Mouse (Mus musculus) adipose tissue, adult 10 weeks (tissue): ENCODE measurements around the gene Plk3. TPM values are rescaled to one million over a fixed set of nuclear protein-coding genes. Genes with fewer than 3 reads are reported as not detected.

Experiments
- polyA plus RNA-seq: library from polyadenylated mRNA; stranded (reverse); fragments of 350-450 nt; fragmentation: Illumina TruSeq; extraction: RNeasy Lipid Tissue Mini Kit (QIAGEN cat#74804); gene quantifications from one replicate; pipeline ENCODE4 v1.2.3, GENCODE M21; 2014; ENCODE audit warnings: low read depth, low replicate concordance

Plk3 gene
- polyA plus RNA-seq, result 6.5 TPM

DNA sequence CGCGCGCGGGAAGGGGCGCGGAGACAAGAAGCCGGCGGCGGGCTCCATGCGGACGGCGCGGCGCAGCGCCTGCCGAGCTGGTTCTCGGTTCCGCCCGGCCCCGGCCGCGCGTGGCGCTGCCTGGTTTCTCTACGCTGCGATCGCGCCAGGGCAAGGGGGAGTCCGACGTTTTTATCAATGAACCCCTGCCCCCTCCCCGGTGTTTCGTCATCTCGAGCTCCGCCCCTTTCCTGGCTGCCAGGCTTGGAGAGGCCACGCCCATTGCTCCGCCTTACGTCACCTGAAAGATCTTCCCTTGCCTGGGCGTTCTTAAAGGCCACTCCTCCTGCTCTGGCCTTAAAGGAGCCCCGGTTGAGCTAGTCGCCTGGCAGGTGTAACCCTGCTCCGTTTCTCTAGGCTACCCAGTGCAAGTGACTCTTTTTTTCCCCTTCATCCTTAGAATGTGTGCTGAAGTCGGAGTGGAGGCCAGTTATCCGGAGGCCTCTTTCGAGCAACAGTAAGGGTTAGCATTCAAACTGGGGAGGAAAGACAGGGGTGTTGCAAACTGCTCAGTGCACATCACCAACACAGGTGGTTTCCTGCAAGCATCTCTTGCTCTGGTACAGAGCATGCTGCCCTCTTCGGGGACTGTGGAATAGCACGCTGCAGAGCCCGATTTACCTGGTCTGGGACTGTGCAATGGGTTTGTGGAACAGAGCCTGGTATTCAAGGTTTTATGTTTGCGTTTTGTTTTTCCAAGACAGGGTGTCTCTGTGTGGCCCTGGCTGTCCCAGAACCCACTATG, at the start of gene Plk3:
TSS of gene Plk3 (minus strand) at position 147 of the 784 bp plus-strand sequence.

DNA sequence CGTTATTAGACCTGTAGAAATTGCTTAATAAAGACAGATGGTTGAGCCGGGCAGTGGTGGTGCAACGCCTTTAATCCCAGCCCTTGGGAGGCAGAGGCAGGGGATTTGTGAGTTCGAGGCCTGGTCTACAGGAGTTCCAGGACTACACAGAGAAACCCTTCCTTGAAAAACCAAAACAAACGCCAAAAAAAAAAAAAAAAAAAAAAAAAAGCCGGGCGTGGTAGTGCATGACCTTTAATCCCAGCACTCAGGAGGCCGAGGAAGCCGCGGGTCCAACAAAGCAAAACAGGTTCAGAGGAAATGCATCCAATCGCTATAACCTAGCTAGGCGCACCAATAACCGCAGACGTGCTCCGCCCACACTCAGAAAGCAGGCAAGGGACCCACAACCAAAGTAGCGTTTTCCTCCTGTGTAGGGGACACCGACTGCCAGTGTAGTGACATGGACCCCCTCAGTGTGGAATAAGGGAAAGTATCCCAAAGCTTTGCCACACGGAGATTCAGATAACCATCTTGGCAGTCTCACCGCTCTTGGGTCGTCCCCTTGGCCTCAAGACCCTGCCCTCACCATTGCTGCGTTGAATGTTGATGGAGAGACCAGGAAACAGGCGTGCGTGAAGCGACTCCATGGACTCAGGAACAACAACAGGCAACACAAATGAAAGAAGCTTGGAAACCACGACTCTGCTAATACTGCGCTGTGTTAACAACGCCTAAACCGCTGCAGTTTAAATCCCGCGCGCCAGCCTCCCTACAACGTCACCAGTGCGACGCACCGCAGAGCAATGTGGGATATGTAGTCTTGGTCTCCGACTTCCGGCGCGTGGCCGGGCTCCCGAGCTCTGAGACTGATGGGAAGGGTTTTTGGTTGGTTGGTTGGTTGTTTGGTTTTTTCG, 48.3 kb upstream of the Plk3 start, which contains the start of gene Kif2c:
TSS of gene Kif2c (minus strand) at position 777 of the 896 bp plus-strand sequence.

DNA sequence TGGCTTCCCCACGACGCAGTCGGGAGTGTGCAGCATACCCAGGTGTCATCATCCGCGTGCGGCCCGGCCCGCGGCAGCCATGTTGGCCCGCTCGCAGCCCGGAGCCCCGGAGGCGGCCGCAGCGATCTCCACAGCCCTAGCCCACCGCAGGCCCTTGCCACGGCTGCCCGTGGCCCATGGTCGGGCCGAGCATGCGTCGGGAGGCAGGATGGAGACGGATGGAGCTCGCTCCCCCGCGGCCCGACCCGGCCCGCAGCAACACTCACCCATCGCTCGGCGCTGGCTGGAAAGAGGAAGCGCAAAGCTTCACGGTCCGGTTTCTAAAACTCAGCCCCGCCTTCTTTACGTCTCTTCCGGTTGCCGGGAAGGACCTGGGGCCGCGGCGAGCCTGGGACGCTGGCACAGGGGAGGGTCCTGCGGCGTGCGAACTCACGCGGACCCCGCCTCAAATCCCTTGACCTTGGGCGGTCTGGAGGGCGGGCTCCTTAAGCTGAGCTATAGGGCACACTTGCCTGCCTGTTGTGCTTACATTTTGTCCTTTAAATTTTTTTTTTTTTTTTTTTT, 22.1 kb upstream of the Plk3 start, which contains the start of gene Rps8:
TSS of gene Rps8 (minus strand) at position 452 of the 564 bp plus-strand sequence.

DNA sequence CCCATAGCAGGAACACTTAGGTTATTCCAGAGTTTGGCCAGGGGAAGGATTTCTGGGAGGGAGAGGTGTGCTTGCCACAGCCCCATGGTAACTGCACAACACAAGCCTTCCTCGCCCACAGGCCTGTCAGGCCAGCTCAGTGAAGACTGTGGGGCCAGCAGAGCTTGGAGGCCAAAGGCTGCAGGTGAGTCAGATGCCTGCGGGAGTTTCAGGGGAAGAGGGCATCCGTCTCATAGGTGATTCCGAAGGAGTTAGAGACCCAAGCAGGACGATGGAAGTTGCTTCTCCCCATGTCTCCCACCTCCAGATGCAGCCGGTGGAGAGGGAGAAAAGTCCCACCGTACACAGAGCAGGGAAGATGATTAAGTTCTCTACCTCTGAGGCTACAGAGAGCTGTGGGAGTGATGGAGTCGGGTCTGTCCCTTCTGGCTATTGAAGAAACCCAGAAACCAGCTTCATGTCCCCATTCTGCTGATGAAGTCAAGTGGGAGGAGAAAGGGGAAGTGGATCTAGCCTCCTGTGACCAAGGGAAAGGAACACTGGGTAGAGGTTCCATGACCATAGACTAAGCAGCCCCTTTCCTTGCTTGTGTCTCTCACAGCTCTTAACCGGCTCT, 7.0 kb downstream of the Plk3 start, which contains the start of gene Tctex1d4:
TSS of gene Tctex1d4 (plus strand) at position 120 of the 616 bp plus-strand sequence.

DNA sequence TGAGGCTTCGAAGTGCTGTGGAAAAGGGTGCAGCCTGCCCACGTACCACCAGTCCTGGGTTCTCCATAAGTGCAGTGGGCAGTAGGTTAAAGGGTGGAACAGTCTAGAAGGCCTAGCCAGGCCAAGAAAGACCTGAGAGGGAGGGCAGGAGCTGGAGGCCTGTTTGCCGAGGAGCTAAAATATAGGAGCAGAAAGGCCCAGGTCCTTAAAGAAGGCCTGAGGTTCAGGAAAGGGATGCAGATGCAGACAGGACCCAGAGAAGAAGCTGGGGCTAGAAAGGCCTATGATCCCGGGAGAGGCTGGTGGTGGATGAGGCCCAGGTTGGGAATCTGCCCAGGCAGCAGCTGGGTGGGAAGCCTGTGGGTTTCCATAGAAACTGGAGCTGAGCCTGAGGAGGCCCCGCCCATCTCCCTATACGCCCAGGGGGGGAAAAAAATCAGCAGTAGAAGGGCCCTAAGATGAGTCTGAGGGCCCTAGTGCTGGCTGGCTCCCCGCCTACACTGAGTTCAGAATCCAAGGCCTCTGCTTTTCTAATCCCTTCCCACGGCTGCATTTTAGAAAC, 8.3 kb downstream of the Plk3 start, which contains the start of gene Btbd19:
TSS of gene Btbd19 (minus strand) at position 378 of the 562 bp plus-strand sequence.

DNA sequence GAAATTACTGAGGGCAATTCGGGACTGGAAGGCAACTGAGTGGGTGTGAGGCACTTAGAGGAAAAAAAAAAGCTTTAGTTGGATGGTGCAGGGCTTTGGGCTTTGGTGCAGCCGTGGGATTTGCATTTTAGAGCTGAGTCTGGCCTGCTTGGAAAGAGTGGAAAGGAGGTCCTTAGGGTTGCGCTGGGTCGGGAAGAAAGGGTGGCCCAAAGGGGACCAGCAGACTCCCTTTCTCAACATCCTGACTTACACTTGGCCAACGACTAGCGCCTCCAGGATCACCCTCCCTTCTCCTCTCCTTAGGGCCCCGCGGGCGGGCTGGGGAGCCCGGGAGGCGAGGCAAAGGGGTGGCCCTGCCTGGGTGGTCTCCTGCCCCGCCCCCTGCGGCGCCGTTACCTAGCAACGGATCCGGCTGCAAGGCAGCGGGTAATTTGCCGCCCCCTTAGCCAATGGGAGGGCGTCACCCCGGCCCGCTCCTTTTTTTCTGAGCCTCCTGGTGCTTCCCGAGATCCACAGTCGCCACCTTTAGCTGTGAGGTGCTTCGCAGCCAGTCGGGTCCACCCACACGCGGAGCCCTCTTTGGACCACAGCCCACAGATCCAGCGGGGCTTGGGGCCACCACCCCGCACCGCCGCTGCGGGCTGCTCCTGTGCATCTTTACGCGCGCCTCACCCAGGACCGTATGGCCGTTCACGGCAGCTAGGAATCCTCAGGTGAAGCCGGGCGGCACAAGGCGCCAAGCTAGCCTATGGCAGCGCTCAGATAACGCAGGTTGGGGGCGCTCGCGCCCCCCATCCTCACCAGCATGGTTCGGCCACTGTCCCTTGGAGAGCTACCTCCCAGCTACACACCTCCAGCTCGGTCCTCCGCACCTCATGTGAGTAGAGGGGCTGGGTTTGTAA, 38.0 kb downstream of the Plk3 start, which contains the start of gene Ptch2:
TSS of gene Ptch2 (plus strand) at position 525 of the 902 bp plus-strand sequence.

Other genes with a start within 250 kb of the Plk3 start
- 123 TPM for gene Urod, start 139.6 kb downstream of the Plk3 start, polyA plus RNA-seq
- gene Hectd3, start 138.6 kb downstream of the Plk3 start, polyA plus RNA-seq, result 19.9 TPM
- 23.1 TPM for gene Eif2b3, start 114.6 kb downstream of the Plk3 start, polyA plus RNA-seq
- 31.8 TPM for gene Ptch2, start 37.9 kb downstream of the Plk3 start, polyA plus RNA-seq
- gene Btbd19, start 8.2 kb downstream of the Plk3 start, polyA plus RNA-seq, result 7.9 TPM
- 11.7 TPM for gene Tctex1d4, start 7.2 kb downstream of the Plk3 start, polyA plus RNA-seq
- gene Rps8, start 22.3 kb upstream of the Plk3 start, polyA plus RNA-seq, result 970 TPM
- 6.8 TPM for gene Kif2c, start 48.7 kb upstream of the Plk3 start, polyA plus RNA-seq
- 36.8 TPM for gene Tmem53, start 118.0 kb upstream of the Plk3 start, polyA plus RNA-seq
- 2.7 TPM for gene Armh1, start 118.2 kb upstream of the Plk3 start, polyA plus RNA-seq